Mouse (Mus musculus) embryonic stem cell, embryonic (primary cell): ENCODE data around the gene Klhl10.

Experiments used
- CTCF ChIA-PET, 4 experiments: fragments of 300-600 bp in 2 of 4; fragments of 350-600 bp in 2 of 4; sonication (Branson Sonifier 250); formaldehyde crosslinking; loops; one replicate each; lab custom pipeline; 2022; ENCODE audit warnings: inconsistent platforms in 2 of 4; lab: Charles Lee
- POLR2A ChIA-PET, 4 experiments: fragments of 300-600 bp in 2 of 4; fragments of 350-600 bp in 2 of 4; sonication (Branson Sonifier 250); formaldehyde crosslinking; loops; one replicate each; lab custom pipeline; 2022; ENCODE audit warnings: antibody characterized with exemption in 4 of 4, inconsistent platforms in 1 of 4; lab: Charles Lee

Klhl10 gene

GRCm38 (mm10) chr11:100423836-100424235 lies 17.9 kb upstream of the Klhl10 start:
- ChIA-PET POLR2A (interaction anchor here in 3 of 4 experiments (1.0 to 4.9 kb wide), 13 partner anchors 10 to 104 kb away, joined by 3 to 20 read pairs (median 4); partner anchors contain the start of genes Eif1 (in 2 of the 3), Jup (in 2 of the 3), Acly (in 1 of the 3) and Klhl10 (in 1 of the 3)), CTCF (interaction anchor here in 3 of 4 experiments (0.5 to 1.6 kb wide), 8 partner anchors 15 to 271 kb away, joined by 3 to 4 read pairs (median 3); partner anchors contain the start of gene Klhl11 (in 2 of the 3))

- ChIA-PET CTCF (interaction anchor here (0.6 to 1.2 kb wide), 12 partner anchors 12 to 336 kb away, joined by 3 to 6 read pairs (median 3); partner anchors contain the start of genes P3h4 (in 2 of the 4), Klhl11 (in 1 of the 4) and Nt5c3b (in 1 of the 4)), POLR2A (interaction anchor here (0.6 to 2.9 kb wide), 12 partner anchors 10 to 259 kb away, joined by 3 to 8 read pairs (median 4); partner anchors contain the start of genes Cnp (in 1 of the 4) and Klhl11 (in 1 of the 4))
Observed at GRCm38 (mm10) chr11:100425851-100426250, 15.9 kb upstream of the Klhl10 start.

- CTCF ChIA-PET: interaction anchor here in 2 of 4 experiments (0.6 to 0.8 kb wide), 6 partner anchors 10 to 287 kb away, joined by 3 to 13 read pairs (median 3); partner anchors contain the start of gene Hspb9 (in 1 of the 2)
Observed at GRCm38 (mm10) chr11:100426820-100427219, 14.9 kb upstream of the Klhl10 start.

GRCm38 (mm10) chr11:100428612-100429199 lies 13.0 kb upstream of the Klhl10 start:
- POLR2A ChIA-PET: interaction anchor here in 2 of 4 experiments (0.6 to 2.4 kb wide), 20 partner anchors 8 to 287 kb away, joined by 3 to 12 read pairs (median 4); partner anchors contain the start of genes Eif1 (in 2 of the 2), Acly (in 1 of the 2), Fkbp10 (in 1 of the 2) and Jup (in 1 of the 2)
- CTCF ChIA-PET: interaction anchor here in 1 of 4 experiments (1.0 to 1.2 kb wide), 3 partner anchors 15 to 266 kb away, joined by 3 read pairs; no protein-coding TSS in a partner anchor

More at GRCm38 (mm10) chr11:100426820-100427219, 14.9 kb upstream of the Klhl10 start:
- POLR2A ChIA-PET: interaction anchor here in 3 of 4 experiments (0.6 to 2.9 kb wide), 8 partner anchors 9 to 148 kb away, joined by 3 to 8 read pairs (median 4); partner anchors contain the start of gene Cnp (in 1 of the 3)

GRCm38 (mm10) chr11:100430052-100430451 lies 11.7 kb upstream of the Klhl10 start:
- POLR2A ChIA-PET: interaction anchor here (0.6 to 2.6 kb wide), 14 partner anchors 9 to 189 kb away, joined by 3 to 12 read pairs (median 6); partner anchors contain the start of genes Acly (in 1 of the 4), Eif1 (in 1 of the 4), Fkbp10 (in 1 of the 4) and Jup (in 1 of the 4)
- CTCF ChIA-PET: interaction anchor here in 1 of 4 experiments (0.6 to 1.3 kb wide), 4 partner anchors 22 to 702 kb away, joined by 3 to 4 read pairs (median 3); partner anchors contain the start of gene Nkiras2

- ChIA-PET POLR2A (interaction anchor here in 2 of 4 experiments (0.9 to 2.6 kb wide), 15 partner anchors 9 to 112 kb away, joined by 3 to 8 read pairs (median 4); partner anchors contain the start of genes Klhl10 (in 2 of the 2), Klhl11 (in 2 of the 2), Nt5c3b (in 2 of the 2) and Acly (in 1 of the 2)), CTCF (interaction anchor here in 3 of 4 experiments (0.5 to 1.2 kb wide), 7 partner anchors 9 to 314 kb away, joined by 3 to 10 read pairs (median 3); partner anchors contain the start of gene Hap1 (in 1 of the 3))
Observed at GRCm38 (mm10) chr11:100432002-100432401, 9.7 kb upstream of the Klhl10 start.

GRCm38 (mm10) chr11:100435678-100436246 lies 6.0 kb upstream of the Klhl10 start:
- CTCF ChIA-PET: interaction anchor here (0.6 to 1.5 kb wide), 11 partner anchors 22 to 259 kb away, joined by 3 to 10 read pairs (median 4); partner anchors contain the start of gene Klhl11 (in 1 of the 4)
- POLR2A ChIA-PET: interaction anchor here (0.6 to 2.4 kb wide), 54 partner anchors 8 to 1895 kb away, joined by 3 to 18 read pairs (median 4); partner anchors contain the start of genes Acly (in 2 of the 4), Eif1 (in 2 of the 4), Jup (in 2 of the 4) and Klhl11 (in 2 of the 4)

GRCm38 (mm10) chr11:100437901-100438300 lies 3.8 kb upstream of the Klhl10 start:
- CTCF ChIA-PET: interaction anchor here in 3 of 4 experiments (0.6 to 1.2 kb wide), 6 partner anchors 13 to 173 kb away, joined by 3 to 5 read pairs (median 3); partner anchors contain the start of genes Jup (in 2 of the 3) and Klhl11 (in 1 of the 3)
- POLR2A ChIA-PET: interaction anchor here in 3 of 4 experiments (0.6 to 1.7 kb wide), 8 partner anchors 34 to 220 kb away, joined by 3 to 4 read pairs (median 3); partner anchors contain the start of genes Klhl11 (in 2 of the 3) and Eif1 (in 1 of the 3)

GRCm38 (mm10) chr11:100440691-100441522 lies 810 bp upstream of the Klhl10 start:
- ChIA-PET POLR2A (interaction anchor here (0.5 to 2.7 kb wide), 22 partner anchors 9 to 119 kb away, joined by 3 to 10 read pairs (median 4); partner anchors contain the start of genes Klhl11 (in 2 of the 4), Acly (in 1 of the 4) and Hap1 (in 1 of the 4)), CTCF (interaction anchor here in 3 of 4 experiments (0.6 to 1.5 kb wide), 7 partner anchors 8 to 158 kb away, joined by 3 to 10 read pairs (median 3); no protein-coding TSS in a partner anchor)

- ChIA-PET POLR2A (interaction anchor here in 2 of 4 experiments (1.1 to 2.7 kb wide), 8 partner anchors 29 to 87 kb away, joined by 3 to 10 read pairs (median 4); partner anchors contain the start of genes Klhl11 (in 2 of the 2), Acly (in 1 of the 2), Hap1 (in 1 of the 2) and Jup (in 1 of the 2)), CTCF (interaction anchor here in 1 of 4 experiments (0.6 kb wide), 1 partner anchor 1079 kb away, joined by 5 read pairs; no protein-coding TSS in a partner anchor)
Observed at GRCm38 (mm10) chr11:100442625-100443024, 908 bp downstream of the Klhl10 start.

- CTCF ChIA-PET: interaction anchor here in 1 of 4 experiments (1.4 kb wide), 1 partner anchor 305 kb away, joined by 3 read pairs; no protein-coding TSS in a partner anchor
- POLR2A ChIA-PET: interaction anchor here in 3 of 4 experiments (1.1 to 4.8 kb wide), 12 partner anchors 11 to 137 kb away, joined by 4 to 30 read pairs (median 6); partner anchors contain the start of genes Klhl11 (in 3 of the 3), Acly (in 1 of the 3), Eif1 (in 1 of the 3) and Jup (in 1 of the 3)
Observed at GRCm38 (mm10) chr11:100457247-100457646, 15.5 kb downstream of the Klhl10 start.

GRCm38 (mm10) chr11:100457711-100458110 lies 16.0 kb downstream of the Klhl10 start:
- CTCF ChIA-PET: interaction anchor here in 2 of 4 experiments (1.4 to 1.5 kb wide), 2 partner anchors 15 to 304 kb away, joined by 3 to 6 read pairs; partner anchors contain the start of gene Klhl11 (in 1 of the 2)
- POLR2A ChIA-PET: interaction anchor here in 3 of 4 experiments (1.0 to 4.8 kb wide), 12 partner anchors 10 to 138 kb away, joined by 3 to 30 read pairs (median 6); partner anchors contain the start of genes Klhl11 (in 3 of the 3), Acly (in 1 of the 3), Eif1 (in 1 of the 3) and Jup (in 1 of the 3)

- CTCF ChIA-PET: interaction anchor here in 1 of 4 experiments (1.0 kb wide), 1 partner anchor 66 kb away, joined by 3 read pairs; the partner anchor contains the start of gene Jup
- POLR2A ChIA-PET: interaction anchor here in 3 of 4 experiments (0.9 to 3.9 kb wide), 6 partner anchors 8 to 143 kb away, joined by 3 to 23 read pairs (median 4); partner anchors contain the start of genes Eif1 (in 1 of the 3) and Klhl11 (in 1 of the 3)
Observed at GRCm38 (mm10) chr11:100462699-100463098, 21.0 kb downstream of the Klhl10 start.

GRCm38 (mm10) chr11:100465229-100465792 lies 23.6 kb downstream of the Klhl10 start:
- ChIA-PET POLR2A (interaction anchor here in 2 of 4 experiments (0.6 to 1.6 kb wide), 6 partner anchors 9 to 833 kb away, joined by 3 to 8 read pairs (median 4); partner anchors contain the start of gene Acly (in 1 of the 2)), CTCF (interaction anchor here in 1 of 4 experiments (0.5 kb wide), 1 partner anchor 40 kb away, joined by 3 read pairs; no protein-coding TSS in a partner anchor)

- ChIA-PET CTCF (interaction anchor here in 1 of 4 experiments (0.5 kb wide), 1 partner anchor 41 kb away, joined by 3 read pairs; no protein-coding TSS in a partner anchor), POLR2A (interaction anchor here in 2 of 4 experiments (0.6 to 1.0 kb wide), 5 partner anchors 13 to 834 kb away, joined by 3 to 8 read pairs (median 3); partner anchors contain the start of gene Acly (in 1 of the 2))
Observed at GRCm38 (mm10) chr11:100465833-100466232, 24.1 kb downstream of the Klhl10 start.
